Mouse (Mus musculus): ENCODE results near the gene Fam196b. TPM values are rescaled to one million over a fixed set of nuclear protein-coding genes. Genes with fewer than 3 reads are reported as not detected.

The Fam196b gene
- polyA plus RNA-seq, 1 experiment from 2014 or later: 4.7 TPM

Other genes starting within 250 kb of the Fam196b start
- 4.5 and 8.5 TPM in 2 replicates for gene 4930469K13Rik, start 216.3 kb upstream of the Fam196b start, polyA plus RNA-seq (2015; fragmentation: Nextera tagmentation; extraction: Ambion mirVana)
- gene Foxi1, start 106.7 kb upstream of the Fam196b start, polyA plus RNA-seq (2015; fragmentation: Nextera tagmentation; extraction: Ambion mirVana): not detected in 2 replicates